Mouse (Mus musculus) midbrain, embryonic 12.5 days (tissue): ENCODE data around the gene Rbbp7. TPM values are rescaled to one million over a fixed set of nuclear protein-coding genes. Genes with fewer than 3 reads are reported as not detected.

Experiments
- polyA plus RNA-seq: library from polyadenylated mRNA; unstranded; fragments of >200 nt; fragmentation: Nextera tagmentation; extraction: Ambion mirVana; gene quantifications from 2 replicates; pipeline ENCODE4 v1.2.1, GENCODE M21; 2016

Rbbp7 gene
- polyA plus RNA-seq, 1 experiment from 2014 or later = 288 TPM

Other genes starting within 250 kb of the Rbbp7 start
- 1.7 and 2.0 TPM in 2 replicates for gene Reps2, start 116.8 kb upstream of the Rbbp7 start, polyA plus RNA-seq
- gene Txlng, start 69.1 kb downstream of the Rbbp7 start, polyA plus RNA-seq = 18.6 and 18.7 TPM in 2 replicates
- gene Syap1, start 128.0 kb downstream of the Rbbp7 start, polyA plus RNA-seq = 36.0 and 37.8 TPM in 2 replicates
- gene Ctps2, start 140.8 kb downstream of the Rbbp7 start, polyA plus RNA-seq = 92.5 and 96.1 TPM in 2 replicates
- gene S100g, start 204.2 kb downstream of the Rbbp7 start, polyA plus RNA-seq = 3.9 TPM in 1 of 2 replicates, not detected in the other